Mouse (Mus musculus): ENCODE measurements around the gene Coa3.

DNA sequence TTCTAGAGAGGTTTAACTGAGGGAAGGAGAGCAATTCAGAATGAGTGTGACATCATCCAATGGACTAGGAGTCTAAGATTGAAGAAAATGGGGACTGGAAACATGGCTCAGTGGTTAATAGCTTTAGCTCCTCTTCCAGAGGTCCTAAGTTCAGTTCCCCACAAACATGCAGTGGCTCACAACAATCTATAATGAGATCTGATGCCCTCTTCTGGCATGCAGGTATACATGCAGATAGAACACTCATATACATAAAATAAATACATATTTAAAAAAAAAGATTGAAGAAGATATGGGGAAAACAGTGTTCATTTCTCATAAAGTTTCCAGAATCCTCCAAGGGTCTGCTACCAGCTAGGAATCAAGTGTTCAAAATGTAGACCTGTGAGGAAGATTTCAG is 43.5 kb downstream of the Coa3 start:
- TF ChIP-seq CTCF (IDR thresholded peaks at IDR 0.05; ENCODE audit: insufficient read depth, low read length) = no peak
- no peak for TF ChIP-seq POLR2A (IDR thresholded peaks at IDR 0.05; ENCODE audit: borderline replicate concordance, extremely low read depth, low read depth, low read length)
